Comparison of ENCODE assay signal across 8 mouse cellular contexts in the genomic region with DNA sequence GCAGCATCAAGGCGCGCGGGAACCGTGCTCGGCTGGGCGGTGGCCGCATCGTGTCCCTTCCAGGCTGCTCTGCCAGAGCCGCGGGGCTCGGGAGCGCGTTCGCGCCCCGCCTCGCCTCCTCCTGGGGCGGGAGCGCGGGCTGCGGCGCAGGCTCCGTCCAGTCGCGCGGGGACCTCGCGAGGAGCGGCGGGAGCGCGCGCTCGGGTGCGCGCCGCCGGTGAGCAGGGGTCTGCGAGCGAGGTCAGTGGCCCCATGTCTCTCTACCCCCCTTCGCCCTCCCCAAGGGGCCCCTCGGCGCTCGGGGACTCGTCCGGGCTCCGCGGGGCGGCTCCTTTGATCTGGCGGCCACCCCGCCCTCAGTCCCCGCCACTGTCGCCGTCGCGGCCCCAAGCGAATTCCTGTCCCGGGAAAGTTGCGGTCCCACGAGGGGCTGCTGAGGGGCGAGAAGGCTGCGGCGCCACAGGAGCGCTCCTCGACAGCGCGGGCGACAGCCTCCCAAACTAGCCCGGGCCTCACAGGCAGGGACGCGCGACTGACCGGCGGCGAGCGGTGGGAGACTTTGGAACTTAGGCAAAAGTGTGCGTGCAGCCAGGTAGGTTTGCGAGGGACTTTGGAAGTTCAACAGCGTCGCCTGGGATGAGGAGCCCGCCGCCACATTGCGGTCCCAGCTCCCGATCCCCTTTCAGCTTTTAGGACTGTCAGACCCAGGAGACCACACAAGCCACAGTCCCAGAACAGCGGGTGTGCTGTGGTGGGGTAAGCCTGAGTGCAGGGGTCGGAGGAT. TPM values are rescaled to one million over a fixed set of nuclear protein-coding genes. Genes with fewer than 3 reads are reported as not detected.
DNase-seq lines count a peak whose midpoint lies in the region; ATAC-seq lines count a peak whose summit lies in the region.

A gene (minus strand): TSS at position 49 of the 784 bp plus-strand sequence.

- peak; percentile 83 for ATAC-seq in forebrain, embryonic 14.5 days
- peak; percentile 73 for ATAC-seq in intestine, embryonic 14.5 days (replicated peaks; ENCODE audit: low FRiP score, low TSS enrichment, low read depth)
- ATAC-seq in liver, embryonic 15.5 days (ENCODE audit: insufficient read depth): peak; percentile 72
- ATAC-seq in neural tube, embryonic 11.5 days (ENCODE audit: insufficient read depth, low FRiP score, low TSS enrichment): peak; percentile 79

- H3K36me3 ChIP-seq in forebrain, embryonic 14.5 days (ENCODE audit: control insufficient read depth, insufficient read depth, low read length): no peaks in the 10 kb centered on the region
- H3K36me3 ChIP-seq in intestine, embryonic 14.5 days (ENCODE audit: control insufficient read depth, insufficient read depth, low read length): no peaks in the 10 kb centered on the region
- no peaks in the 10 kb centered on the region for H3K36me3 ChIP-seq in liver, embryonic 15.5 days (replicated peaks)
- no peaks in the 10 kb centered on the region for H3K36me3 ChIP-seq in neural tube, embryonic 11.5 days (ENCODE audit: control insufficient read depth, insufficient read depth, low read length)

- 0 out of 2 replicates have a peak, but pooled peaks cover 20% of the 10 kb centered on the region for H3K27me3 ChIP-seq in forebrain, embryonic 14.5 days (replicated peaks; ENCODE audit: control insufficient read depth, insufficient read depth, low read length)
- peaks cover 37% of the 10 kb centered on the region for H3K27me3 ChIP-seq in intestine, embryonic 14.5 days (replicated peaks; ENCODE audit: control insufficient read depth, insufficient read depth, low read length)
- peaks cover 43% of the 10 kb centered on the region for H3K27me3 ChIP-seq in liver, embryonic 15.5 days
- peaks cover 22% of the 10 kb centered on the region for H3K27me3 ChIP-seq in neural tube, embryonic 11.5 days (ENCODE audit: control insufficient read depth, insufficient read depth, low read length)

- no peak within 1 kb of the TSS for H3K27ac ChIP-seq in forebrain, embryonic 14.5 days (ENCODE audit: low read depth, low read length)
- H3K27ac ChIP-seq in intestine, embryonic 14.5 days (ENCODE audit: low read depth): no peak within 1 kb of the TSS
- no peak within 1 kb of the TSS for H3K27ac ChIP-seq in liver, embryonic 15.5 days (replicated peaks)
- H3K27ac ChIP-seq in neural tube, embryonic 11.5 days (ENCODE audit: low read depth, low read length): no peak within 1 kb of the TSS

- H3K9ac ChIP-seq in forebrain, embryonic 14.5 days (ENCODE audit: low read length): peak within 1 kb of the TSS; percentile 74
- peak within 1 kb of the TSS; percentile 58 for H3K9ac ChIP-seq in intestine, embryonic 14.5 days (ENCODE audit: low read length)
- H3K9ac ChIP-seq in liver, embryonic 15.5 days: peak within 1 kb of the TSS; percentile 40; the same call in 1 of the 2 replicates
- H3K9ac ChIP-seq in neural tube, embryonic 11.5 days (ENCODE audit: low read length): peak within 1 kb of the TSS; percentile 70

- peak within 1 kb of the TSS; percentile 97 for H3K4me2 ChIP-seq in forebrain, embryonic 14.5 days (ENCODE audit: low read length)
- peak within 1 kb of the TSS; percentile 96 for H3K4me2 ChIP-seq in intestine, embryonic 14.5 days (ENCODE audit: low read length)
- peak within 1 kb of the TSS; percentile 83 for H3K4me2 ChIP-seq in liver, embryonic 15.5 days
- H3K4me2 ChIP-seq in neural tube, embryonic 11.5 days (ENCODE audit: low read depth): peak within 1 kb of the TSS; percentile 97

- peak; percentile 5 for DNase-seq in gastrocnemius, adult 18-20 months (ENCODE audit: low spot score)
- no peak for DNase-seq in gastrocnemius, adult 8-10 months (ENCODE audit: low spot score in 2 of 2)
- DNase-seq in adrenal gland, adult 2 months: peak; percentile 65
- DNase-seq in forebrain, embryonic 14.5 days (ENCODE audit: low spot score): peak; percentile 28
- peak; percentile 79 for DNase-seq in intestine, embryonic 14.5 days (ENCODE audit: low spot score)
- DNase-seq in neural tube, embryonic 11.5 days (ENCODE audit: low spot score): peak; percentile 70
- DNase-seq in spleen, postnatal 4 days (ENCODE audit: low spot score in 2 of 2): no peak

- H3K4me1 ChIP-seq in forebrain, embryonic 14.5 days (ENCODE audit: control insufficient read depth, insufficient read depth, low read length): 0 out of 2 replicates have a peak, but pooled peaks cover 3% of the 10 kb centered on the region
- peaks cover 4% of the 10 kb centered on the region; the same call in 1 of the 2 replicates for H3K4me1 ChIP-seq in intestine, embryonic 14.5 days (replicated peaks; ENCODE audit: control insufficient read depth, insufficient read depth, low read length)
- peaks cover 18% of the 10 kb centered on the region for H3K4me1 ChIP-seq in liver, embryonic 15.5 days (replicated peaks)
- H3K4me1 ChIP-seq in neural tube, embryonic 11.5 days (ENCODE audit: control insufficient read depth, insufficient read depth, low read length): no peaks in the 10 kb centered on the region

- under 1% methylated on average over 75 of the region's 86 CpGs for WGBS in forebrain, embryonic 14.5 days
- WGBS in intestine, embryonic 14.5 days: under 1% methylated on average over 82 of the region's 86 CpGs
- WGBS in liver, embryonic 15.5 days (ENCODE audit: insufficient replicate concordance): under 1% methylated on average over 85 of the region's 86 CpGs
- WGBS in neural tube, embryonic 11.5 days: under 1% methylated on average over 84 of the region's 86 CpGs

- no peaks in the 10 kb centered on the region for H3K9me3 ChIP-seq in forebrain, embryonic 14.5 days (replicated peaks; ENCODE audit: control insufficient read depth, low read length)
- H3K9me3 ChIP-seq in intestine, embryonic 14.5 days (ENCODE audit: control insufficient read depth, low read length): no peaks in the 10 kb centered on the region
- H3K9me3 ChIP-seq in liver, embryonic 15.5 days (replicated peaks): no peaks in the 10 kb centered on the region
- no peaks in the 10 kb centered on the region for H3K9me3 ChIP-seq in neural tube, embryonic 11.5 days (ENCODE audit: control insufficient read depth, low read length)

- peak within 1 kb of the TSS; percentile 62 for H3K4me3 ChIP-seq in forebrain, embryonic 14.5 days (ENCODE audit: low read depth, low read length)
- H3K4me3 ChIP-seq in intestine, embryonic 14.5 days (ENCODE audit: low read depth, low read length): peak within 1 kb of the TSS; percentile 67
- peak within 1 kb of the TSS; percentile 63 for H3K4me3 ChIP-seq in liver, embryonic 15.5 days (replicated peaks)
- H3K4me3 ChIP-seq in neural tube, embryonic 11.5 days (ENCODE audit: low read depth, low read length): peak within 1 kb of the TSS; percentile 67

RNA-seq across cellular contexts. Expression of the gene that starts here (rescaled TPM):
- not detected for total RNA-seq in gastrocnemius, adult 18-20 months (2021)
- total RNA-seq in gastrocnemius, adult 8-10 months (2022): not detected
- total RNA-seq in adrenal gland, adult 2 months (2021): not detected
- polyA plus RNA-seq in adrenal gland, adult 2 months (2012; rRNA removed): 0.07 and 0.16 TPM in 2 replicates
- 0.83 and 0.93 TPM in 2 replicates for polyA plus RNA-seq in forebrain, embryonic 14.5 days (2014; fragmentation: Nextera tagmentation; extraction: Ambion mirVana)
- 0.22 and 0.40 TPM in 2 replicates for polyA plus RNA-seq in intestine, embryonic 14.5 days (2014; fragmentation: Nextera tagmentation; extraction: Ambion mirVana)
- polyA plus RNA-seq in liver, embryonic 15.5 days (2015; fragmentation: Nextera tagmentation; extraction: Ambion mirVana): 0.15 and 0.23 TPM in 2 replicates
- 0.34 and 0.94 TPM in 2 replicates for polyA plus RNA-seq in neural tube, embryonic 11.5 days (2014; fragmentation: Nextera tagmentation; extraction: Ambion mirVana)

Comparison
In these comparisons a context has a peak if more than half of its experiments do, and no peak if none do; other contexts are left out.
1. Peak in DNase-seq in gastrocnemius, adult 18-20 months; RNA of the gene not detected or under 1 TPM.
2. Peak in DNase-seq in adrenal gland, adult 2 months; RNA of the gene not detected or under 1 TPM.
3. Peak in DNase-seq, ATAC-seq, H3K4me3 ChIP-seq, H3K9ac ChIP-seq and H3K4me2 ChIP-seq in forebrain, embryonic 14.5 days; RNA of the gene not detected or under 1 TPM.
4. Peak in DNase-seq, ATAC-seq, H3K4me3 ChIP-seq, H3K9ac ChIP-seq and H3K4me2 ChIP-seq in intestine, embryonic 14.5 days; RNA of the gene not detected or under 1 TPM.
5. Peak in ATAC-seq, H3K4me3 ChIP-seq, H3K9ac ChIP-seq and H3K4me2 ChIP-seq in liver, embryonic 15.5 days; RNA of the gene not detected or under 1 TPM.
6. Peak in DNase-seq, ATAC-seq, H3K4me3 ChIP-seq, H3K9ac ChIP-seq and H3K4me2 ChIP-seq in neural tube, embryonic 11.5 days; RNA of the gene not detected or under 1 TPM.